Mouse (Mus musculus): ENCODE measurements around the gene Agbl2. TPM values are rescaled to one million over a fixed set of nuclear protein-coding genes. Genes with fewer than 3 reads are reported as not detected.
A peak's percentile ranks its signal among the peaks of the same experiment; 100 is the strongest.

Agbl2 gene
- polyA plus RNA-seq, 1 experiment, result 0.56 TPM

DNA sequence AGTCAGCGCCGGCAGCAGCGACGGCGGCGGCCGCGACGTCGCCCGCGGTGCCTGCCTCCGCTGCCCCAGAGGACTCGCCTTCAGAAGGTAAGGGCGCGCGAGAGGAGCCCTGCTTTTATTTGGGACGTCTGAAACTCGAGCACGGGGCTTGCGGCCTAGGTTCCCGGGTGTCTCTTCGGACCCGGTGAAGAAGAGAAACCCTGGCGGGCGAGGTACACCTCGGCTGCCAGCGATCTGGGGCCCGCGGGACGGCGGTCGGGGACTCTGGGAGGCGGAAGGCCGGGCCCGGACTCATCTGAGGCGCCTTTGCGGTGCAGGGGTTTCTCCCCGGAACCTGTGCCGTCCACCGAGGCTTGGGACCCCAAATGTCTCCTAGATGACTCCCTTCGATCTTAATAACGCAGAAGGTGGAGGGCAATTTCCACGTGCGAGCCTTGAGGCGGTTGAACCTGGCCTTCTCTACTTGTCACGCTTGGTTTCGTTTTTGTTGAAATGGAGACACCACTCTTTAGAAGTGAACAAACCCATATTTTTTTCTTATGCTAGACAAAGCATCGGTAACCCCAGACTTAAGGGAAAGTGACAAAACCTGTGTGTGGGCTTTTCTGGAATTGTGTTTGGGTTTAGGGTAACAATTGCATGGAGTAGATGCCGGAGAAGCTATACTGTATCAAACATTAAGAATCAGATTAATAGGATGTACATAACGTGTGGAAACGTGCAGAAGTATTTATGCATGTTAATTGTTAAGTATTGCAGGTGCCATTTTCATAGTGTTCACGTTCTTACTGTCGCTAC is 36.6 kb upstream of the Agbl2 start:
- Histone ChIP-seq H3K27ac (ENCODE audit: insufficient read depth, low read depth, low read length) (peak overlapping the region; percentile 92), H3K4me1 (ENCODE audit: control insufficient read depth, insufficient read depth, low read length) (peaks cover 6% of the 10 kb centered on the region; the same call in 1 of the 2 replicates), H3K27me3 (replicated peaks; ENCODE audit: control insufficient read depth, insufficient read depth, low read length) (no peaks in the 10 kb centered on the region), H3K36me3 (ENCODE audit: control insufficient read depth, insufficient read depth, low read length) (peaks cover 3% of the 10 kb centered on the region; the same call in 1 of the 2 replicates), H3K4me3 (ENCODE audit: insufficient read depth, low read depth, low read length) (peak overlapping the region; percentile 86)
- under 1% methylated on average over 54 of the region's 54 CpGs for WGBS
- TF ChIP-seq CTCF (conservative IDR thresholded peaks at IDR 0.05; ENCODE audit: insufficient read depth, insufficient read length, low read depth, low read length) (no peak), POLR2A (IDR thresholded peaks at IDR 0.05; ENCODE audit: low read depth, low read length) (no peak)
- no peak for DNase-seq

DNA sequence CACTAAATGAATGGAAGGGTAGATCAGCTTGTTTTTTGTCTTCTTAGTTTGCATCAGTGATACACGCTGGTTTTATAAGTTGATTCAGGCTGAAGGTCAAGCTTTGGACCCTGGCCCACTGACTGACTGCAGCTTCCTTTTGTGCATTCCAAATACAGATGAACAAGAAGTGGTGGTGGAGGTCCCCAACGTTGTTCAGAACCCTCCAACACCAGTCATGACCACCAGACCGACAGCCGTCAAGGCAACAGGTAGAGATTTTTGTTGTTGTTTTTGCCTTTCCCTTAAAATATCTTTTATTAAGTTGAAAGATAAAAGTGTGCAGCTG is 36.0 kb upstream of the Agbl2 start:
- WGBS, result 8% methylated on average over 4 of the region's 4 CpGs
- H3K4me1 ChIP-seq (ENCODE audit: control insufficient read depth, insufficient read depth, low read length), result peaks cover 6% of the 10 kb centered on the region; the same call in 1 of the 2 replicates
- peaks cover 3% of the 10 kb centered on the region; the same call in 1 of the 2 replicates for H3K36me3 ChIP-seq (ENCODE audit: control insufficient read depth, insufficient read depth, low read length)
- 0 out of 2 replicates have a peak overlapping the region, but pooled peaks have one; percentile 41 for H3K27ac ChIP-seq (ENCODE audit: insufficient read depth, low read depth, low read length)
- DNase-seq, result peak; percentile 21
- peak overlapping the region; percentile 86 for H3K4me3 ChIP-seq (ENCODE audit: insufficient read depth, low read depth, low read length)
- no peaks in the 10 kb centered on the region for H3K27me3 ChIP-seq (replicated peaks; ENCODE audit: control insufficient read depth, insufficient read depth, low read length)
- TF ChIP-seq CTCF (conservative IDR thresholded peaks at IDR 0.05; ENCODE audit: insufficient read depth, insufficient read length, low read depth, low read length), result no peak
- no peak for TF ChIP-seq POLR2A (IDR thresholded peaks at IDR 0.05; ENCODE audit: low read depth, low read length)

DNA sequence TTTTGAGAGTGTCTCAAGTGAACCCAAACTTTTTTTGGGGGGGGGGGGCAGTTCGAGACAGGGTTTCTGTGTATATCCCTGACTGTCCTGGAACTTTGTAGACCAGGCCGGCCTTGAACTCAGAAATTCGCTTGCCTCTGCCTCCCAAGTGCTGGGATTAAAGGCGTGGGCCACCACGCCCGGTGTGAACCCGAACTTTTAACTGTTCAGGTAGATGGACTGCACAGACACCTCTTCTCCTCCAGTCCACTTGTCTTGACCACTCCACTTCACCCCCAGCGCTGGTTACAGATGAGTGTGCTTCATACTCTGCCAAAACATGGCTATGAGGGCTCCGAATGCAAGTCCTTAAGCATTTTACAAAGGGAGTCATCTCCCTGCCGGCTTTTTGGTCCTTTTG is 35.4 kb upstream of the Agbl2 start:
- H3K4me3 ChIP-seq (ENCODE audit: insufficient read depth, low read depth, low read length), result no peak overlapping the region
- H3K4me1 ChIP-seq (ENCODE audit: control insufficient read depth, insufficient read depth, low read length), result peaks cover 6% of the 10 kb centered on the region; the same call in 1 of the 2 replicates
- TF ChIP-seq POLR2A (IDR thresholded peaks at IDR 0.05; ENCODE audit: low read depth, low read length), result no peak
- no peak for TF ChIP-seq CTCF (conservative IDR thresholded peaks at IDR 0.05; ENCODE audit: insufficient read depth, insufficient read length, low read depth, low read length)
- H3K36me3 ChIP-seq (ENCODE audit: control insufficient read depth, insufficient read depth, low read length), result peaks cover 3% of the 10 kb centered on the region; the same call in 1 of the 2 replicates
- no peak overlapping the region for H3K27ac ChIP-seq (ENCODE audit: insufficient read depth, low read depth, low read length)
- H3K27me3 ChIP-seq (replicated peaks; ENCODE audit: control insufficient read depth, insufficient read depth, low read length), result no peaks in the 10 kb centered on the region
- no peak for DNase-seq
- WGBS, result 94% methylated on average over 10 of the region's 10 CpGs

DNA sequence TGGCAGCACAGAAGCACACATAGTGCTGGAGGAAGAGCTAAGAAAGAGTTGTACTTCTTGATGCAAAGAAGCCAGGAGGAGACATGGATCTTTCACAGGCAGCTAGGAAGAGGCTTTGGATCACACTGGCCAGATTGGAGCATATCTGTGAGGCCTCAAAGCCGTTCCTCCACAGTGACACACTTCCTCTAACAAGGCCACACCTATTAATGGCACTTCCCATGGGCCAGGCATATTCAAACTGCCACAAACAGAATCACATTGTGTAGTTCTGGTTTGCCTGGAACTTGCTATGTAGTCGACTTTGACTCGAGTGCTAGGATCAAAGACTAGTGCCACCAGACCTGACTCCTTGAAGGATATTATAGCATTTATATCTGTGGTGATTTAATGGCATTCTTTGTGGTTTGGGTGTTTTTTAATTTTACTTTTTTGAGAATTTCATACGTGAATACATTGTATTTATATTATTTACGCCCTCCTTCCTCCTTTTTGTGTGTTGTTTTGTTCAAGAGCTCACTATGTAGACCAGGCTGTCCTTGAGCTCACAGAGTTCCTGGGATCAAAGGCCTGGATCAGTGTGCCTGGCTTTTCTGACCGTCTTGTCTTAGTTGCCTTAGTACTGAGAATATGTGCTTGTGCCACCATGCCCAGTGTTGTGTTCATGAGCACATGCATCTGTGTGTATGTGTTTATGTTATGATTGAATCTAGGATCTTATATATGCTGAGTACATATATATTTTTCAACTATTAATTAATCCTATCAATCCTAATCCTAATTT is 32.7 kb upstream of the Agbl2 start:
- Histone ChIP-seq H3K27ac (ENCODE audit: insufficient read depth, low read depth, low read length) (no peak overlapping the region), H3K27me3 (replicated peaks; ENCODE audit: control insufficient read depth, insufficient read depth, low read length) (no peaks in the 10 kb centered on the region), H3K36me3 (ENCODE audit: control insufficient read depth, insufficient read depth, low read length) (peaks cover 17% of the 10 kb centered on the region), H3K4me1 (ENCODE audit: control insufficient read depth, insufficient read depth, low read length) (peaks cover 6% of the 10 kb centered on the region; the same call in 1 of the 2 replicates), H3K4me3 (ENCODE audit: insufficient read depth, low read depth, low read length) (no peak overlapping the region)
- no peak for DNase-seq
- WGBS, result 62% methylated on average over 6 of the region's 6 CpGs
- no peak for TF ChIP-seq CTCF (conservative IDR thresholded peaks at IDR 0.05; ENCODE audit: insufficient read depth, insufficient read length, low read depth, low read length)
- TF ChIP-seq POLR2A (IDR thresholded peaks at IDR 0.05; ENCODE audit: low read depth, low read length), result no peak

DNA sequence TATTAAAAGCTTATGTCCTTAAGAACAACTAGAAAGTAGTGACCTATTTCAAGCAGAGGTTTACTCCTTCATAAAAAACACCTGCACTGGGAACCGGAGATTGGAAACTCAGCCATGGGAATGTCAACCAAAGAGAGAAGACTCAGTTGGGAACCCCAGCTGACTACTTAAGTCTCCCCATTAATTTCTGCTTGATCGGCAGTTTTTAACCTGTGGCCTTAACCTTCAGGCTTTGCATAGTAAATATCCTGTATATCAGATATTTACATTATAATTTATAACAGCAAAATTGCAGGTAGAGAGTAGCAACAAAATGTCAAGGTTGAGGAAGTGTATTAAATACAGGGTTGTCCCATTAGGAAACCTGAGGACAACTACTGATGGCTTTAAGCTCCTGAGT is 29.0 kb upstream of the Agbl2 start:
- no peaks in the 10 kb centered on the region for H3K27me3 ChIP-seq (replicated peaks; ENCODE audit: control insufficient read depth, insufficient read depth, low read length)
- no peak for TF ChIP-seq POLR2A (IDR thresholded peaks at IDR 0.05; ENCODE audit: low read depth, low read length)
- TF ChIP-seq CTCF (conservative IDR thresholded peaks at IDR 0.05; ENCODE audit: insufficient read depth, insufficient read length, low read depth, low read length), result no peak
- WGBS, result 95% methylated on average over 2 of the region's 2 CpGs
- no peak overlapping the region for H3K27ac ChIP-seq (ENCODE audit: insufficient read depth, low read depth, low read length)
- H3K4me1 ChIP-seq (ENCODE audit: control insufficient read depth, insufficient read depth, low read length), result 0 out of 2 replicates have a peak, but pooled peaks cover 3% of the 10 kb centered on the region
- peaks cover 17% of the 10 kb centered on the region for H3K36me3 ChIP-seq (ENCODE audit: control insufficient read depth, insufficient read depth, low read length)
- no peak for DNase-seq
- H3K4me3 ChIP-seq (ENCODE audit: insufficient read depth, low read depth, low read length), result no peak overlapping the region

DNA sequence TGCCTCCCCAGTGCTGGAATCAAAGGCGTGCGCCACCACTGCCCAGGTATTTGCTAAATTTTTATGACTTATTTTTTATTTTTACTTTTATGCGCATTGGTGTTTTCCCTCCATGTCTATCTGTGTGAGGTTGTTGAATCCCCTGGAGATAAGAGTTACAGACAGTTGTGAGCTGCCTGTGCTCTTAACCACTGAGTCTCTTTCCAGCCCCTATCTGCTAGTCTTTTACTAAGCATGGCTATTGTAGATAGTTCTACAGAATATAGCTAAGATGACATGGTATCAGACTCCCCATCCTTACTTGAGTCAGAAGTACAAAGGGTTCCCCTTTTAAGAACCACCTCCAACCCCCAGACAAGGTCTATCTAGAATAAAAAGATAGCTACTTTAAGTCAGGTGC is 28.3 kb upstream of the Agbl2 start:
- Histone ChIP-seq H3K4me3 (ENCODE audit: insufficient read depth, low read depth, low read length) (no peak overlapping the region), H3K27me3 (replicated peaks; ENCODE audit: control insufficient read depth, insufficient read depth, low read length) (no peaks in the 10 kb centered on the region), H3K4me1 (ENCODE audit: control insufficient read depth, insufficient read depth, low read length) (0 out of 2 replicates have a peak, but pooled peaks cover 3% of the 10 kb centered on the region), H3K27ac (ENCODE audit: insufficient read depth, low read depth, low read length) (no peak overlapping the region), H3K36me3 (ENCODE audit: control insufficient read depth, insufficient read depth, low read length) (peaks cover 18% of the 10 kb centered on the region)
- DNase-seq, result no peak
- WGBS, result 98% methylated on average over 3 of the region's 3 CpGs
- TF ChIP-seq POLR2A (IDR thresholded peaks at IDR 0.05; ENCODE audit: low read depth, low read length), result no peak

DNA sequence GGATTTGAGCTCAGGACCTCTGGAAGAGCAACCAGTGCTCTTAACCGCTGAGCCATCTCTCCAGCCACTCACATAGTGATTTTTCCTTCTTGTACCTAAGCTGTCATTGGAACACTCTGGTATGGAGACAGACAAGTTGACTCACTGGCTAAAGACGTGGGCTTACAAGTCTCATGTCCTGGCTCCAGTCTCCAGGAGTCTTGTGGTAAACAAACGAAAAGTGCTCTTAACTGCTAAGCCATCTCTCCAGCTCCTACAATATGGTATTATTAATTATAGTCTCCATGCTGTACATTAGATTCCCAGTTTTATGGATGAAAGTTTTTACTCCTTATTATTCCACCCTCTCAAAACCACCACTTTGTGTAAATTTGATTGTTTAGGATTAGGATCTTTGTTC is 17.4 kb upstream of the Agbl2 start:
- H3K36me3 ChIP-seq (ENCODE audit: control insufficient read depth, insufficient read depth, low read length), result peaks cover 20% of the 10 kb centered on the region
- WGBS, result 91% methylated on average over 3 of the region's 3 CpGs

More for the DNA sequence above, 17.4 kb upstream of the Agbl2 start:
- Histone ChIP-seq H3K27me3 (replicated peaks; ENCODE audit: control insufficient read depth, insufficient read depth, low read length) (no peaks in the 10 kb centered on the region; the same call in 1 of the 2 replicates), H3K4me1 (ENCODE audit: control insufficient read depth, insufficient read depth, low read length) (no peaks in the 10 kb centered on the region), H3K4me3 (ENCODE audit: insufficient read depth, low read depth, low read length) (no peak overlapping the region), H3K27ac (ENCODE audit: insufficient read depth, low read depth, low read length) (no peak overlapping the region)
- TF ChIP-seq CTCF (conservative IDR thresholded peaks at IDR 0.05; ENCODE audit: insufficient read depth, insufficient read length, low read depth, low read length) (no peak), POLR2A (IDR thresholded peaks at IDR 0.05; ENCODE audit: low read depth, low read length) (no peak)
- no peak for DNase-seq

All from kidney, adult 2 months (tissue).